Mouse (Mus musculus): ENCODE measurements around the gene Spata25.

Gene Spata25

DNA sequence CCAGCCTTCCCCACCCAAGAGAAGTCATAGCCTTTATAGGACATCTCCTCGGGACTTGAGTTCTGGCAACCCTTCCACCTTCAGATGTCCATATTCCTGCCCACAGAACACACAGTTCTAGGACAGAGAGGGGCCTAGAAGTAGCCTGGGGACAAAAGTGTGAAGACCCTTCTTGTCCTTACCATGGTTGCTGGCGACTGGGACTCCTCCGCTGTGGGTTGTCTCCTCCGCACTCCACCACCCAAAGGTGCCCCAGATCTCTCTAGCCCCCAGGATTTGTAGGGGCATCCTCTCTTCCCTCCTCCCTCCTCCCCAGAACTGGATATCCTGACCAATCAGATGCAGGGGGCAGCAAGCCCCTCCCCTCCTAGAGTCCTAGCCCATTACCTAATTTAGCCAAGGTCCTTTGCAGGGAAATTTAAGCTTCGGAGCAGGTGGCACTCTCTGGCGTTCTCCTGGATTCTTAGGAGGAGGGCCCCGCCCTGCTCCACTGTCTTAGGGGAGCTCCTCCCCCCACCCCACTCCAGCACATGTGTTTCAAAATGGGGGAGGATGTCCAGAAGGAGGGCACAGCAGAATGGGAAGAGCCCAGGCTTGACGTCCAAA lies 48.8 kb downstream of the Spata25 start, which contains the start of gene Tnnc2:
Gene Tnnc2, minus strand, starts transcription at position 487 of the 606 bp plus-strand sequence.
- DNase-seq, result no peak

DNA sequence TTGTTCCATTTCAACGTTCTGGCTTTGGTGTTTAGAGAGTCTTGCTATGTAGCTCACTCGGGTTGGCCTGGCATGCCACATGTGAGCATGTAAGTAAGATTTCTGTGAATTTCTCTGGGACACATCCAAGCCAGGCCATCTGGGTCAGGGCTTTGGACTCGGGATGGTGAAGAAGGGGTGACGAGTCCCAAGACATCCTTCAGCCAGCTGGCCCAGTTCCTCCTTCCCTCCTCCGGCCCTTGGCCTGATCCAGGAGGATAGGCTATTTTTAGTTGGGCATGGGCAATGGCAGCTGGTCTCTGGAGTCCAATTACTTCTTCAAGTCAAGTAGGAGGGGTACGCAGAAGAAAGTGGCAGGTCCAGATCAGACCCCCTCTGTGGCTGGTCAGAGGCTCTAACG lies 49.5 kb downstream of the Spata25 start:
- DNase-seq, result peak; percentile 40 to 59

DNA sequence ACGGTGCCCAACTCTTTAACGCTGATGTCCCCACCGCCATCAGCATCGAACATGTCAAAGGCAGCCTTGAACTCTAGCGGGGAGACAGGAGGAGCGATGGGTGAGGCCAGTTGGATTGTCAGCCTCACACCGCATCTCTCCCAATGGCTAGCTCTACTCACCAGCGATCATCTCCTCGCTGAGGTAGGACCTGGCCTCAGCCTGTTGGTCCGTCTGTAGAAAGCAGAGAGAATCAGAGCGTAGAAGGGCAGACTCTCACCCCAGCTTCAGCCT lies 50.4 kb downstream of the Spata25 start:
- no peak for DNase-seq

DNA sequence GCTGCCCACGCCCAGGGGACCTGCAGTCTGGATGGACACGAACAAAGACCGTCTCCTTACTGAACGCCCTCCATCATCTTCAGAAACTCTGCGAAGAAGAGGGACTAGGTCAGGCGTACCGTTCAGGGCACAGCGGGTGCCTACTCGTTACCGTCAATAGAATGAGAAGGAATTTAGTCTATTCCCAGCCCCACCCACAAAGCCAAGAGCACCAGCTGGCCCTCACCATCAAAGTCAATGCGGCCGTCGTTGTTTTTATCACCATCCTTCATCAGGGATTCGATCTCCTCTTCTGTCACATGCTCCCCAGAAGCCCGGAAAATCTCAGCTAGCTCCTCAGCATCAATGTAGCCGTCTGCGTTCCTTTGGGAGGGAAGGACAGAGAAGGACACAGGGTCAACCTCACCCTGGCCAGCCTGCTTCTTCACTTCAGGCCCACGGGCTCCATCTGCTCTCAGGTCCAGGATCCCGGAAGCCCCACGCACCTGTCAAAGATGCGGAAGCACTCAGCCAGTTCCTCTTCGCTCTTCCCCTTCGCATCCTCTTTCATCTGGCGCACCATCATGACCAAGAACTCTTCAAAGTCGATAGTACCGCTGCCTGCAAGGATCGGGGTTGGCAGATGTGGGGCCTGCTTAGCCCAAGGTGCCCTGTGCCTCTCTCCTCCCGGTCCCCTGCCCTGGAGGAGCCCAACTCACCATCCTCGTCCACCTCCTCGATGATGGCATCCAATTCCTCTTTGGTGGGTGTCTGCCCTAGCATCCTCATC lies 50.9 kb downstream of the Spata25 start:
- DNase-seq, result no peak

DNA sequence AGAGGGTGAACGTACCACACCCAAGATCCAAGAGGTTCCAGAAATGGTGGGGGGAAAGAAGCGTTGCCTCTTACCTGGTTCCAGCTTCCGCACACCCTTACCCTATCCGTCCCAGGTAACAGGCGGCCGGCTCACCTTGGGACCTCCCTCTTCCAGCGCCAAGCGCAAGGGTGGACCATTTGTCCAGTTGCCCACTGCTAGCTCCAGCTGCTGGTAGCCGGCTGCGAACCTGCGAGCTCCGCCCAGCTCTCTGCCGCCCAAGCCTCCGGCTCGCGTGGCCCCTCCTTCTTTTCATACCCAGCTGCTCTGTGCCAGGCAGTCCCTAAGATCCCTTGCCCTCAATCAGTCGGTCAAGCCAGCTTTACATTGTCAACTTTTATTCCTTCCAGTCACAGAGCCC lies 51.5 kb downstream of the Spata25 start:
- DNase-seq, result no peak

All from cerebellum, postnatal 25 days (tissue).